Mouse (Mus musculus): ENCODE measurements around the gene Prdm2. TPM values are rescaled to one million over a fixed set of nuclear protein-coding genes. Genes with fewer than 3 reads are reported as not detected.

Gene Prdm2
- total and polyA plus RNA-seq, 3 experiments = 4.3 to 13.5 TPM; not detected in 1

- no peaks in the 10 kb centered on the region for H3K27me3 ChIP-seq (ENCODE audit: control insufficient read depth in 1 of 2, insufficient read depth in 2 of 2, low read length in 2 of 2)
- H3K27ac ChIP-seq (ENCODE audit: control insufficient read depth, low read depth, low read length) = no peak overlapping the region
- no peak overlapping the region for H3K9ac ChIP-seq (ENCODE audit: control insufficient read depth, low read depth, low read length, poor library complexity, severe bottlenecking)
- no peaks in the 10 kb centered on the region for H3K9me3 ChIP-seq (replicated peaks; ENCODE audit: insufficient read depth, low read length)
- H3K36me3 ChIP-seq (ENCODE audit: control insufficient read depth in 1 of 2, insufficient read depth in 2 of 2, low read length in 2 of 2) = no peaks in the 10 kb centered on the region
- no peaks in the 10 kb centered on the region for H3K79me2 ChIP-seq (ENCODE audit: control insufficient read depth, insufficient read depth, low read length, poor library complexity)
- H3K4me1 ChIP-seq (ENCODE audit: control insufficient read depth in 1 of 2, insufficient read depth in 2 of 2, low read length in 2 of 2) = no peaks in the 10 kb centered on the region
- no peak overlapping the region for H3K4me3 ChIP-seq (ENCODE audit: control insufficient read depth in 1 of 2, insufficient read depth in 1 of 2, low read depth in 2 of 2, low read length in 2 of 2)
- no peak for DNase-seq (ENCODE audit: low read depth, low spot score)
- no peak for TF ChIP-seq CHD1 (IDR thresholded peaks at IDR 0.05; ENCODE audit: low read depth, low read length)
- TF ChIP-seq ZKSCAN1 (IDR thresholded peaks at IDR 0.05; ENCODE audit: low read depth, low read length) = no peak
- TF ChIP-seq ZC3H11A (IDR thresholded peaks at IDR 0.05; ENCODE audit: low read depth, low read length) = no peak
- TF ChIP-seq RAD21 (IDR thresholded peaks at IDR 0.05; ENCODE audit: low read depth, low read length) = no peak
- no peak for TF ChIP-seq EP300 (IDR thresholded peaks at IDR 0.05; ENCODE audit: low read depth in 1 of 2, low read length in 2 of 2)
- no peak for TF ChIP-seq NELFE (IDR thresholded peaks at IDR 0.05; ENCODE audit: low read depth, low read length)
- no peak for TF ChIP-seq MYC (IDR thresholded peaks at IDR 0.05; ENCODE audit: low read depth, low read length)
- TF ChIP-seq RCOR1 (IDR thresholded peaks at IDR 0.05; ENCODE audit: low read depth, low read length) = no peak
- TF ChIP-seq MAZ (IDR thresholded peaks at IDR 0.05; ENCODE audit: low read depth, low read length) = no peak
- TF ChIP-seq POLR2AphosphoS5 (IDR thresholded peaks at IDR 0.05; ENCODE audit: borderline replicate concordance, low read depth, low read length) = no peak
- TF ChIP-seq CTCF (IDR thresholded peaks at IDR 0.05 in 2 of 3, conservative IDR thresholded peaks at IDR 0.05 in 1 of 3; ENCODE audit: control insufficient read depth in 1 of 3, insufficient read depth in 1 of 3, low read depth in 2 of 3, low read length in 3 of 3, poor library complexity in 1 of 3, severe bottlenecking in 1 of 3) = no peak
- TF ChIP-seq SIN3A (IDR thresholded peaks at IDR 0.05; ENCODE audit: low read length) = no peak
- no peak for TF ChIP-seq ETS1 (IDR thresholded peaks at IDR 0.05; ENCODE audit: low read depth, low read length)
- no peak for TF ChIP-seq USF1 (IDR thresholded peaks at IDR 0.05; ENCODE audit: low read depth, low read length)
- no peak for TF ChIP-seq SMC3 (IDR thresholded peaks at IDR 0.05; ENCODE audit: low read depth, low read length)
- no peak for TF ChIP-seq E2F4 (IDR thresholded peaks at IDR 0.05; ENCODE audit: borderline replicate concordance, low read depth, low read length)
- no peak for TF ChIP-seq HCFC1 (IDR thresholded peaks at IDR 0.05; ENCODE audit: low read depth, low read length)
- TF ChIP-seq POLR2A (IDR thresholded peaks at IDR 0.05; ENCODE audit: control insufficient read depth in 1 of 2, insufficient read depth in 1 of 2, low read depth in 1 of 2, low read length in 2 of 2, poor library complexity in 1 of 2) = no peak
- TF ChIP-seq ZNF384 (IDR thresholded peaks at IDR 0.05; ENCODE audit: low read depth, low read length) = no peak
These were observed 120.6 kb downstream of the Prdm2 start for GRCm38 (mm10) chr4:143092082-143092701.

- no peaks in the 10 kb centered on the region for H3K27me3 ChIP-seq (ENCODE audit: control insufficient read depth in 1 of 2, insufficient read depth in 2 of 2, low read length in 2 of 2)
- H3K4me3 ChIP-seq (ENCODE audit: control insufficient read depth in 1 of 2, insufficient read depth in 1 of 2, low read depth in 2 of 2, low read length in 2 of 2) = no peak overlapping the region
- H3K79me2 ChIP-seq (ENCODE audit: control insufficient read depth, insufficient read depth, low read length, poor library complexity) = no peaks in the 10 kb centered on the region
- no peak for TF ChIP-seq ZMIZ1 (IDR thresholded peaks at IDR 0.05; ENCODE audit: low read depth, low read length)
- TF ChIP-seq GATA1 (IDR thresholded peaks at IDR 0.05; ENCODE audit: low read depth, low read length) = no peak
- TF ChIP-seq RAD21 (IDR thresholded peaks at IDR 0.05; ENCODE audit: low read depth, low read length) = no peak
- no peak for TF ChIP-seq MAFK (IDR thresholded peaks at IDR 0.05; ENCODE audit: borderline replicate concordance, low read depth, low read length)
- TF ChIP-seq MYC (IDR thresholded peaks at IDR 0.05; ENCODE audit: low read depth, low read length) = no peak
- TF ChIP-seq CHD1 (IDR thresholded peaks at IDR 0.05; ENCODE audit: low read depth, low read length) = no peak
- TF ChIP-seq GABPA (IDR thresholded peaks at IDR 0.05; ENCODE audit: low read depth, low read length) = no peak
- no peak for TF ChIP-seq ETS1 (IDR thresholded peaks at IDR 0.05; ENCODE audit: low read depth, low read length)
- TF ChIP-seq POLR2A (IDR thresholded peaks at IDR 0.05; ENCODE audit: control insufficient read depth in 1 of 2, insufficient read depth in 1 of 2, low read depth in 1 of 2, low read length in 2 of 2, poor library complexity in 1 of 2) = no peak
- TF ChIP-seq MXI1 (IDR thresholded peaks at IDR 0.05; ENCODE audit: low read depth, low read length) = no peak
- no peak for TF ChIP-seq CHD2 (IDR thresholded peaks at IDR 0.05; ENCODE audit: low read length)
- TF ChIP-seq MEF2A (IDR thresholded peaks at IDR 0.05; ENCODE audit: extremely low read depth, insufficient replicate concordance, low read depth, low read length, poor library complexity, severe bottlenecking) = no peak
- no peak for TF ChIP-seq MAZ (IDR thresholded peaks at IDR 0.05; ENCODE audit: low read depth, low read length)
- TF ChIP-seq BHLHE40 (IDR thresholded peaks at IDR 0.05; ENCODE audit: borderline replicate concordance, low read depth, low read length) = no peak
- no peak for TF ChIP-seq NRF1 (IDR thresholded peaks at IDR 0.05; ENCODE audit: insufficient read depth, low read depth, low read length, poor library complexity, severe bottlenecking)
- H3K36me3 ChIP-seq (ENCODE audit: control insufficient read depth in 1 of 2, insufficient read depth in 2 of 2, low read length in 2 of 2) = no peaks in the 10 kb centered on the region
- no peaks in the 10 kb centered on the region for H3K4me1 ChIP-seq (ENCODE audit: control insufficient read depth in 1 of 2, insufficient read depth in 2 of 2, low read length in 2 of 2)
- H3K9ac ChIP-seq (ENCODE audit: control insufficient read depth, low read depth, low read length, poor library complexity, severe bottlenecking) = no peak overlapping the region
- DNase-seq (ENCODE audit: low read depth, low spot score) = no peak
- no peaks in the 10 kb centered on the region for H3K9me3 ChIP-seq (replicated peaks; ENCODE audit: insufficient read depth, low read length)
- H3K27ac ChIP-seq (ENCODE audit: control insufficient read depth, low read depth, low read length) = no peak overlapping the region
These were observed 122.2 kb downstream of the Prdm2 start for GRCm38 (mm10) chr4:143090551-143090950.

Data from MEL (cell line).